Mouse (Mus musculus) cerebellum, adult (tissue): ENCODE data around the gene Leng9.
"Not testable (repeated sequence)": the region's sequence is repeated elsewhere in the genome, so short reads cannot be mapped to it uniquely, and the experiment has no call there.

Experiments
- ATAC-seq: cut with Nextera tagmentation; 2 replicates; pipeline ENCODE4 v1.9.2; 2017; ENCODE audit warnings: mild to moderate bottlenecking, moderate library complexity, mixed read lengths; ENCODE audit not compliant: insufficient number of reproducible peaks, low FRiP score, low TSS enrichment

Leng9 gene

DNA sequence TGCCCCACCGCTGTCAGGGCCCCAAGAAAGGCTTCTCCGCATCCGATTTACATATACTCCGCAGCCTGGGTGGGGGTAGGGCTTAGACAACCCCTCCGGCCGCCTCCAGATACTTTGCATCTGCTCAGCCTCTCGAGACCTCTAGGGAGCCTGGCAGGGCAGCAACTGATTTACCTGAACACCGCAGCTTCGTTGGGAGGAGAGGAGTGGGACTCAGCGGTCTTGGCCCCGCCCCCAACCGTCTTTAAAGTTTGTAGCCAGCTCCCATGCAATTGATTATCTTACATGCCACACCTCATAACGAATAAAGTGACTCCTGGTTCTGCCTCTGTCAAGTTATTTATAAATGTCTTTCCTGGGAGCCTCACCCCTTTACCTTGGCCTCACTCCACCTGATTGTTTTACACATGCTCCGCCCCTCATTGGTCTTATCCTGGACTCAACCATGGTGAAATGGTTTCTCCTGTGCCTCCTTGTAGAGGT is at the start of gene Leng9:
TSS of gene Leng9 (minus strand) at position 316 of the 483 bp plus-strand sequence.
- no peak for ATAC-seq

GRCm38 (mm10) chr7:4178438-4178837 is 28.3 kb upstream of the Leng9 start:
- ATAC-seq, result no peak

DNA sequence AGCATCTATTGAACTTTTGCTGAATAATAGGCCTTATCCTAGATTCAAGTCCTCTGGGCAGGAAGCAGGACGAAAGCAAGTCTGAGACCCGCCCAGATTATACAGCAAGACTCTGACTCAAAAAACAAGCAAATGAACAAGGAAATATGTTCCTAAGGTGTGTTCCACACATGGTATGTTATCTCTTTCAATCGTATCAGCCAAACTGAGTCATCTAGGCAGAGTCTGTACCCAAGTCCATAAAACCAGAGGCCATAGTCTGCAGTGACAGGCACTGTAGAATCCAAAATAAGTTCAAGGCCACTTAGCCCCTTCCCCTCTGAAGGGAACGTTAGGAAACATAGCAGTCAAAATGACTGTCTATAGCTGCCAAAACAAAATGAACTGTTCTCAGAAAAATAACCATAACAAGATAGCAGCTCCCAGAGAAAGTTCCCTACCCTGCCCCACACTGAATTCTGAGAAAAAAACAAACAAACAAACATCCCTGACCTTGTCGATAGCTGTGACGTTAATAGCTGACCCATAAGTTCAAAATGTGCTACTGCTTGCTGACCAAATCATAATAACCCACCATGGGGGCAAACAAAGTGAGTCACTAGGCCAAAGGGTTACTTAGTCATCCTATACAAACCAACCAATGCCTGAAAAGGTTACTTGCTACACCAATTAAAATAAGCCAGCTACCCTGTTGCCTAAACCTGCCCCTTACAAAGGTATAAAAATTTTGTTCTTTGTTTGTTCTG is 20.2 kb upstream of the Leng9 start:
- no peak for ATAC-seq

- ATAC-seq, result no peak
Observed at GRCm38 (mm10) chr7:4167098-4167497, 16.9 kb upstream of the Leng9 start.

GRCm38 (mm10) chr7:4165286-4165685 is 15.1 kb upstream of the Leng9 start:
- no peak for ATAC-seq

- no peak for ATAC-seq
Observed at GRCm38 (mm10) chr7:4164090-4164910, 14.1 kb upstream of the Leng9 start, which contains the start of gene Cdc42ep5. Cdc42ep5 (minus strand) TSS chr7:4164860.

DNA sequence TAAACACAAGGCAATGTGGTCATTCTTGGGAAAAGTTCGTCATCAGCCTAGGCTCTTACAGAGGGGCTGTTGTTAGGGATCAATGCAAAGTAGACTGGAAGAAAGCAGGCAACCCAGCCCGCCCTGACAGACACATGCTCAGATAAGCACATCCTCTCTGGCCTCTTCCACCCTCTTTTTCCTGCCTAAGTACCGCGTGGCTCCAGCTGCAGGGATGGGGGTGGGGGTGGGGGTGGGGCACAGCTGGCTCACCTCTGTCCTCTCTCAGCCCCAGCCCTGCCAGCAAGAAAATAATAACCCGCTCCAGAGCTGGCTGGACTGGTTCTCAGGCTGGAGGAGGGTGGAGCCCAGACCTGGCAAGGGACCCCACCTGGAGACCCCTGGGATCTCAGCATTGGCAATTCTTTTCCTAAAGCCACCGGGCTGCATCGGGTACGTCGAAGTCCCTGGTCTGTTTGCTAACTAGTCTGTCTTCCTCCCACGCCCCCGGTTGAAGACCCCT is 13.4 kb upstream of the Leng9 start:
- no peak for ATAC-seq

DNA sequence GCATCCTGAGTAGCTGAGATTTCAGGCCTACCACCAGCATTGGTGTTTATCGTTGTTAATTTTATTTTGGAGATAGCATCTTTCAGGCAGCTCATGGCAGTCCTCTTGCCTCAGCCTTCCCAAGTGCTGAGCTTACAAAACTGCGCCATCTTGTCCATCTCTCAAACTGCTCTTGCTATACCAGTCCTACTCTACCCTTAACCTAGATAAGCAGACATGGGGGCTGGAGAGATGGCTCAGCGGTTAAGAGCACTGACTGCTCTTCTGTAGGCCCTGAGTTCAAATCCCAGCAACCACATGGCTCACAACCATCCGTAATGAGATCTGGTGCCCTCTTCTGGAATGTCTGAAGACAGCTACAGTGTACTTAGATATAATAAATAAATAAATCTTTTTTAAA is 11.4 kb upstream of the Leng9 start:
- not testable (repeated sequence) for ATAC-seq

DNA sequence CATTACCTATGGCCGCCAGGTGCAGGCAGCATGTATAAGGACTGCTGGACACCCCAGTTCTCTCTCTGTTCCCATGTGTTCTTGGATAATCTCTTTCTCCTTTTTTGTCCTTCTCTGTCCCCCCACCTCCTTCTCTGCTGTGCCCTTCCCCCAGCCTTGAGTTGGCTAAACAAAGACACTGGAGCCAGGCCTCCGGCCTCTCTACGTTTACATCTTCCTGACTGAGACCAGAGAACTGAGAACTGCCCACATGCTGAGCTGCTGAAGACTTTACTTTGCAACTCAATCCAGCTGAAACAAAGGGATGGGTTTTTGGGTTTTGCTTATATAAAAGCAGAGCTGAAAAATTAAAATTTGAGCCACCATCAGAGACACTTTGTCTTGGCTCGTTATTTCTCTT is 4.8 kb upstream of the Leng9 start:
- ATAC-seq, result no peak

DNA sequence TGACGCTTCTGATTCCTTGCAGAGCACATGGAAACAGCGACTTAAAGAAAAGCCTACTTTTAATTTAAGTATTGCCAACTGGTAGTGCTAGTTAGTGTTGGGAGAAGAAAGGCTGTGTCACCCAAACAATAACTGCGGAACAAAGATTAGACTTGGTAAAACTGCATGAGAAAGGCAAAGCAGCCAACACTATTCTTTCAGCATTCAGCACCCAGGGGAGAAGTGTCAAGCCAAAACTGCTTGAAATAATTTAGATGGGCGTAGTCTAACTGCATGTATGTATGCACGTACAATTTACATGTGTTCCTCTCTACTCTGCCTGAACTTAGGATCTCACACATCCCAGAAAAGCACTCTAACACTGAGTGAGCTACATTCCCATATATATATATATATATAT is 4.2 kb upstream of the Leng9 start:
- no peak for ATAC-seq

DNA sequence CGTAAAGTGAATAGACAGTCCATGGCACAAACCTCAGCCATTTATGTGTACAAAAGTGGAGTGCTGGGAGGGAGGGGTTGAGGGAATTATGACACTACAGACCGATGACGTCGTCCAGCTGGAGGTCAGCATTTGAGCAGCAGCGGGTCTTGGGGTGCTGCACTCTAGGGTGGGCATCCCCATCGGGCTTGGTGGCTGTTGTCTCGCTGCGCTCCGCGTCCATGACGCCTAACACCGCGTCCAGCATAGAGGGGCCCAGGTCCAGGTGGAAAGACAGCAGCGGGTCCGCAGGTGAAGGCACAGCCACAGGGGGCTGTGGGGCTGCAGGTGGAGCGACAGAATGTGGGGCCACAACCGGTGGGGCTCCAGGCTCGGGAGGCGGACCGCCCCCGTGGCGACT is 1.1 kb upstream of the Leng9 start:
- ATAC-seq, result 0 out of 2 replicates have a peak, but pooled peaks have one; percentile 16

DNA sequence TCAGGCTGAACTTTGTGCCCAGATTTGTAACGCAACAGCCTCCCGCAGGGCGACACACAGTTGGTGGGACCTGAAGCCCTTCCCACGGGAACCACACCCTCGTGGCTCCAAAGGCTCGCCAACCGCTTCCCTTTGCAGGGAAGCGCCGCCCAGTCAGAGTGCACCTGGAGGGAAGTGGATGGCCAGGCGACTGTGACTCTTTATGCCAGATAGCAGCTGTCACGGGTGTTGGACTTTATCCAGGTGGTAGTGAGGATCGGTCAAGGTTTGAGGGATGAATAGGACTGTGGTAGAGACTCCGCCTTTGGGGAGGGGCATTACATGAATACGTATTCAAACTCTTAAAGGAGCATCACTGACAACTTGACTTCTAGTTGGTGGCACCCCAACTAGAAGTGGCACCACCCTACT is 642 bp upstream of the Leng9 start:
- ATAC-seq, result peak; percentile 57; the same call in 1 of the 2 replicates

DNA sequence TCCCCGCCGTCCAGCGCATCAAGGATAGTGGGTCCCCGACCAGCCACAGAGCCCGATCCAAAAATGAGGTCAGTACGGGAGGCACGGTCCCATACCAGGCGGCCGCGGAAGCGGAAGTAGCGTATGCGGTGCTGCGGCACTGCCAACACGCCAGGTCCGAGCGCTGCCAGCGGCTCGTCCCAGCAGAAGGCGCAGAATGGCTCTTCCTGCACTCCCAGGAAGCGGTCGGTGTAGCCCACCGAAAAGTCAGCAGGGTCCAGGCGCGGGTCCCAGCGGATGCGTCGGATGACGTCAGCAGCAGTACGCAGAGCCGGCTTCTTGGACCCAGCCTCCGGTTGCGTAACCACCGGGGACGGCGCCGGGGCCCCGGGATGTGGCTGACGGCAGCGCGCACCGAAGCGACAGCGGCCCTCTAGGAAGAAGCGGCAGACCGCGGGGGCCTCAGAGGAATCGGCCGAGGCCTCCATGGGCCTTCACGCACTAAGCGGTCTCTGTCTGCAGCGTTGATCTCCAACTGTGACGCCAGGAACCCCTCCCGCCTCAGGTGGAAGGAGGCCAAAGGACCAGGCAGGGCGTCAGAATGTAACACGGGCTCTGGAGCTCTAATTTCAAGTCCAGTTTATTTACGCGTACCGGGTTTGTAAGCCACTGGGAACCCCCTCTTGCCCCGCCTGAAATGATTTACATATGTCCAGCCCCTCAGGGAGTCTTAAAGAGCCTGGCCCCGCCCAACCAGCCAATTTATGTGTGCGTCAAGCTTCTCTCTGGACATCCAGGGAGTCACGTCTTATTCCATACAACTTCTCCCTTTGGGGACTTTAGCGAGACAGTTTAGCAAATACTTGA is 742 bp downstream of the Leng9 start:
- peak; percentile 60 for ATAC-seq

DNA sequence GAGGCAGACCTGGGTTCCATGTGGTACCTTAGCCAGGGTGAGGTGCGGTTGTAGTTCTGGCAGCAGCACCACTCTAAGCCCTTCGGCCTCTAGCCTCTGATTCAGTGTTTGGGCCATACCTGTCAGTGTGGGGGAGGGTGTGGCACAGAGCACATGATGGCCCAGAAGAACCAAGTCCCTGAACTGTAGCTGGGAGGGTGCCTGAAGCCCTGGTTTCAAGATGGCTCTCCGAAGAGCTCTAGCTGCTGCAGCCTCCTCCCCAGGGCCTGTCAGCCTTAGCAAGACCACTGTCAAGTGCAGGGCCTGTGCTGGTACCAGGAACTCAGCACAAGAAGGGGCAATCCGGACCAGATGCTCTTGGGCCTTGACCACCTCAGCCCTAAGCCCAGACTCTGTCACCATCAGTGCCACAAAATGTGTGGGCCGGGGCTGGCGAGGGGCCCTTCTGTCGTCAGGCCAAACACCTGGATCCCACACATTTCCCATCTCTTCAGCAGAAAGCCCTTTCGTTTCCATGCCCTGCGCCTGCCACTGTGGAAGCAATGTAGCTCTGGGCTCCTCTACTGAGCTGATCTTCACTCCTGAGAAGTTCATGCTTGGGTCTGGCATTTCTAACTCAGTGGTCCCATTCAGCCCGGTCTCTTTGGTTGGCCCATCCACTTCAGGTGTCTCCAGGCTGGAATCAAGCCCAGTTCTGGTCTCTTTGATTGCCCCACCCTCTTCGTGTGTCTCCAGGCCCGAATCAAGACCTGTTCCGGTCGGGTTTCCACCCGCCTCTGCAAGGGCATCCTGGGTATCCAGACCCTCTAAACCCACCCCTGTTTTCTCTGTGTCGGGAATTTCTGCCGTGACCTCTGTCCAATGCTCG is 1.6 kb downstream of the Leng9 start:
- ATAC-seq, result peak; percentile 2; the same call in 1 of the 2 replicates

GRCm38 (mm10) chr7:4147836-4148235 is 2.3 kb downstream of the Leng9 start:
- no peak for ATAC-seq

- no peak for ATAC-seq
Observed at GRCm38 (mm10) chr7:4147371-4147770, 2.8 kb downstream of the Leng9 start.

GRCm38 (mm10) chr7:4146241-4147180 is 3.7 kb downstream of the Leng9 start:
- ATAC-seq, result no peak

GRCm38 (mm10) chr7:4145552-4146190 is 4.5 kb downstream of the Leng9 start:
- ATAC-seq, result no peak
